Mouse (Mus musculus) fat pad, adult 2 months (tissue): ENCODE measurements around the gene Dcp1a.
"Not testable (repeated sequence)": the region's sequence is repeated elsewhere in the genome, so short reads cannot be mapped to it uniquely, and the experiment has no call there.

Experiments
- DNase-seq: peaks from one replicate; pipeline ENCODE4 v3.0.0-alpha.2; 2011; ENCODE audit warnings: low read depth, low spot score; ENCODE audit errors: extremely low read depth

The Dcp1a gene

DNA sequence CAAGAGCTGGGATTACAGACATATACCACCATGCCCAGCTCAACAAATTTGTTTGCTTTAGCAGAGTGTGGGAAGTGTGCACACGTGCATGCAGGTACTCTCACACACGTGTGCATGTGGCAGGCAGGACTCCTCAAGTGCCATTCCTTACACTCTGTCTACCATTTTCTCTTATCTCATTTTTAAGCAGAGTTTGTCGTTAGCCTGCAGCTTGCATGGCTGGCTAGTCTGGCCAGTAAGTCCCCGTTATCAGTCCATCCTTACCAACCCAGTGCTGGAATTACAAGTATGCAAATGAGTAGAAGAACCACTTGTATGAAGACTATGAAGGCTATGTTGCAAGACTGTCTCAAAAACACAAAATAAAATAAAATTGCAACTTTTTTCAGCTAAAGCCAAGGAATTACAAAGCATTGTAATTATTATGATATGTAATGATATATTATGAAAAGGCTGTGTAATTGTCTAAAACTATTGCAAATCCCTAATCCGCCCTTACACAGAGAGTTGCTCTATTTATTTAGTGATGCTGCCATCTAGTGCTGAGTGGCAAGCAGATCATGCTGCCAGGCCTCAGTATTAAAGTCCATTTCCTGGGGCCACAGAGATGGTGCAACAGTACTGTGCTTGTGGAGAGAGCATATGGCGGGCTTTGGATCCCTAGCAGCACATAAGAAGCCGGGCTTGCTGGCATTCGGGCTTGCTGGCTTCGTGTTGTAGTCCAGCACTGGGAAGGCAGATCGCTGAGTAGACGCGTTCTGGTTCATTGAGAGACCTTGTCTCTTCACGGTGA, 36.8 kb downstream of the Dcp1a start:
- no peak for DNase-seq

DNA sequence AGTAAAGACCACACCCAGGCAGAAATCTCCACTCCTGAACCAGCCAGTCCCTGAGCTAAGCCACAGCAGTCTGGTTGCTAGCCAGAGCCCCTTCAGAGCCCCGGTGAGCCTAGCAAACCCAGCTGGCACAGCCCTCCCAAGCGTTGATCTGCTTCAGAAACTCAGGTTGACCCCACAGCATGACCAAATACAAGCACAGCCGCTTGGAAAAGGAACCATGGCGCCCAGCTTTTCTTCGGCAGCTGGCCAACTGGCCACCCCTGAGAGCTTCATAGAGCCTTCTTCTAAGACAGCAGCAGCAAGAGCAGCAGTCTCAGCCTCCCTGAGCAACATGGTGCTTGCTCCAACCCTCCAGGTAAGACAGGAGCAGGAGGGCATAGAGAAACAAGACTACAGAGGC, 40.0 kb downstream of the Dcp1a start:
- no peak for DNase-seq

DNA sequence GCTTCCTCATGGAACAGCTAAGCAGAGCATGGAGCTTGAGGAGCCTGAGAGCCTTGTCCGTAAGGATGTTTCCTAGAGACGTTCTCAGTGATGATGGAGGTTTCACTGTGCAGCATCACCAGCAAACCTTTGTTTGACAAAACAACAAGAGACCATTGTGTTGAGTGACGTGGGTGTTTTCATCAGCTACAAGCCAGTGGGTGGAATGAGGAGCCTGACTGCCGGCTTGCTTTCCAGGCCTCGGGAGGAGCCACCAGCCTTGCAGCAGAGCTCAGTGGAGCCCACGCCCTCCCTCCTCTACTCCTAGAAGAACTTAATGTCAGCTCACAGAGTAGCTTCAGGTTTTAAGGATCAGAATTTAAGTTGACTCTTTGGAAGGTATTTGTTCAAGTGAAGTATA, 44.0 kb downstream of the Dcp1a start:
- no peak for DNase-seq

DNA sequence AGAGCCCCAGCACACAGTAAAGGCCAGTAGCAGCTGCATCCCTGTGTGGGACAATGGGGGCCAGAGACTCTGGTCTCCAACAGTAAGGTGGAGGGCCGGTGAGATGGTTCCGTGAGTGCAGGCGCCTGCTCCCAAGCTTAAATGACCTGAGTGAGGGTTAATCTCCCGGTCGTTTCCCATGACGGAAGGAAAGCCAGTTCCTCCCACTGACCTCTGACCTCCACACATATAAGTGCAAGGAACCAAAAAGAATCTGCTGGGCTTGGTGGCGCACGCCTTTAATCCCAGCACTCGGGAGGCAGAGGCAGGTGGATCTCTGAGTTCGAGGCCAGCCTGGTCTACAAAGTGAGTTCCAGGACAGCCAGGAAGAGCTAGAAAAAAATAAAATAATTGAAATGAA, 49.1 kb downstream of the Dcp1a start:
- DNase-seq = no peak

DNA sequence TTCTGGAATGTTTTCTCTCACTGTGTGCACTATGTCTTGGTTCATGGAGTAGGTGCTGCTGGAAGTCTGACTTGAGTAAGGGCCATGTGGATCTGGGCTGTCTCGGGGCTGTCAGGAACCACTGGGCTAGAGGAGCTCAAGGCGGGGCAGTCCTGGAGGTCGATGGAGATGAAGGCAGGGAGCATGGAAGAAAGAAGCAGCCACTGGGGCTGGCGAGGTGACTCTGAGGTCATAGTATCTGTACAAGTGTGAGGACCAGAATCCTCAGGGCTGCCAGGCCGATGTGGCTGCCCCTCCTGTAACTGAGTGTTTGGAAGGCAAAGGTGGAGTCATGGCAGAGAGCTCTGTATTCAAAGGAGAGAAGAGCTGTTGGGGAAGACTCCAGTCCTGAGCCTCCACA, 49.6 kb downstream of the Dcp1a start:
- no peak for DNase-seq

DNA sequence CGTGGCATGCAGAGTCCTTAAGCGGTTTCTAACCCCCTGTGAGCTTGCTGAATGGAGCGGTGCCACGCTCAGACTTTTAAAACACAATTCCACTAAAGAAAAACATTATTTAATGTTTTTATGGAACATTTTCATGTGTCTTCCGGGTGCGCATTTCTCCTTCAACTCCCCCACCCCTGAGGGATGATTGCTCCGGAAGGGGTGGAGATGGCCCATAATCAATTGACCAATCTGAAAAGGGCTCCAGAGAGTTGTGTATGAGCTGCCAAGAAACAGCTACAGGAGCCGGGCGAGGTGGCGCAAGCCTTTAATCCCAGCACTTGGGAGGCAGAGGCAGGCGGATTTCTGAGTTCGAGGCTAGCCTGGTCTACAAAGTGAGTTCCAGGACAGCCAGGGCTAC, 50.1 kb downstream of the Dcp1a start:
- DNase-seq = no peak

DNA sequence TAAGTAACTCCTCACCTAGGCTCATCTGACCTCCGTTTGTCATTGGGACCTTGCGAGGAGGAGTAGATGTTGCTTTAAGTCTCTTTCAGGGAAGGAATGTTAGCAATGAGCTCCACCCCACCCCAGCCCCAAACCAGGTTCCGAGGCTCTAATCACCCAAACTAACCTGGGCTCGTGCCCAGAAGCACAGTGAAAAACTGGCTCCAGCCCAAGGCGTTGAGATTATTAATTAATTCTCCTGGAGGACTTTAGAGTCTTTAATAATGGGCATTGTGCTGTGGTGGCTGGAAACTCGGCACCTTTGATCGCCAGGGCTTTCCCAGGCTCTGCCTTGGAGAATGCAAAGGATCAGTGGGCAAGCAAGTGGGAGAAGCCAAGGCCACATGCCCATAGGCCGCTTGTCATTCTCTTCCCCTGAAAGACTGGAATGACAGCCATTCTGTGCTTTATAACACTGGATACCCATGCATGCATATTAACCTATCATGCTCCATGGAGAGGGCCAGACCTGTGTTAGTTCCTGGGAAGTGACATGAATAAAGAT, 51.5 kb downstream of the Dcp1a start:
- DNase-seq = no peak

DNA sequence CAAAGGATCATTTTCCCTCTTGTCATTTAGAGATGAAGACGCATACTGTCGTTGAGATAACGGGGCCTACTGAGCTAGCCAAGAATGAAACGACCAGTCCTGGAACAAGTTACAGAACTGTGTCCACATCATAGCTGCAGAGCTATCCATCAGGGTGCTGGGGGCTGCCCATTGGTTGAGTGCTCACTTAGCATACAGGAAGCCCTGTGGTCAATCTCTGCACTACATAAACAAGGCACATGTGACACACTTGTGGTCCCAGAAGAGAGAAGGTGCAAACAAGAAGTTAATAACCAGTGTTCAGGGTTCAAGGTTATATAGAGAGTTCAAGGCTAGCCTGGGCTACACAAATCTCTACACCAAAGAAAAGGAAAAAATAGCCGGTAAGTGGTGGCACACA, 52.1 kb downstream of the Dcp1a start:
- no peak for DNase-seq

DNA sequence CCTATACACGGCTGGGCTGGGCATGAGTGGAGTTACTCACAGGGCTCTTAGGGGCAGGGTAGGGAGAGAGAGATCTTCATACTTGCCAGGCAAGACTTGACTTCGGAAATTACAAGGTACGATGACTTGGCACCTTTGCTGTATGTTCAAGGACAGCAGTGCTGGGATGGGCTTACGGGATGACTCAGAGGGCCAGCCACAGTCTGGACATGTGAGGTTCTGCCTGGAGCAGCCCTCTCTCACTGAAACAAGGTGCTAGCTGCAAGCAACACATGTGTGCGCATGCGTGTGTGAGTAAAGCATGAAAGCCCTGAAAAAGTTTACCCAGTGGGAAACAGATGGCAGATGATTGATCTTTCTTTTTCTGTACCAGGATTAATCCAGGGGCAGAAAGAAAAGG, 52.6 kb downstream of the Dcp1a start:
- peak; percentile 45 for DNase-seq

DNA sequence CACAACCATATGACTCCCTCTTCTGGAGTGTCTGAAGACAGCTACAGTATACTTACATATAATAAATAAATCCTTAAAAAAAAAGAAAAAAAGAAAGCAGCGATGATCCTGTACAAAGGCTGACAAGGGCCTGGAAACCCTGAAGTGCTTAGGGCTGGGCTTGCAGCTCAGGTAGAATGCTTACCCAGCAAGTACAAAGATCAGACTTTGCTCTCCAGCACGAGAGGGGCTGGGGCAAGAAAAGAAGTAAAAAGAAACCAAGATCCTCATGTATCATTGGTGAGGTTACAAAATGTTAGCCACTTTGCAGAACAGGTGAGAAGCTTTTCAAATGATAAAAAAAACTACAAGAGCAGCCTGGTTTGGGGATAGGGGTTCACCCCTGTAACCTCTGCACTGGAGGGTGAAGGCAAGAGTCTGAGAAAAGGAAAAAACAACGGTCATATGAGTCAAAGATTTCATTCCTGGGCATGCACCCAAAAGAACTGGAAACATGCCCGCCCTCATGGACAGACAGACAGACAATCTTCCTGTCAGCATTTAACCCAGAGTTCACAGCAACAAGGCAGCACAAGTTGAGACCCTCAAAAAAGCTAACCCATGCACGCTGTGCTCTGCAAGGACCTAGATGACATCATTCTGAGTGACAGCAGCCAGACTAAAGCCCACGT, 54.6 kb downstream of the Dcp1a start:
- DNase-seq = no peak

DNA sequence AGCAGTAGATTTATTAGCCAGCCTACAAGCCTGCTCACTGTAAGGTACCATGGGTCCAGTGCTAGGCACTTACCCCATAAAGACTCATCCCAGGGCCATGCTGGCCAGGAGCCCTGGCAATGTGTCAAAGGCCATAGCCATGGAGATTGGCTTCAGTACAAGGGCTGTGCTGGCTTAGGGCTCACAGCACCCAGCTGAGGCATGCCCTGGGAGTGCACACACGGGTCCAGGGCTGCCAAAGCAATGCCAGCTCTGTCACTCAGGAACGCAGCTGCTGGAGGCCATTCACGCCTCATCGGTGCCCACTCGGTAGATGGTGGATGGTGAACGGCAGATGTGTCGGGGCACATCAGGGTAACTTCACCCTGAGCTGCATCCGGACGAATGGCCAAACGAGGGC, 62.2 kb downstream of the Dcp1a start:
- peak; percentile 84 for DNase-seq

DNA sequence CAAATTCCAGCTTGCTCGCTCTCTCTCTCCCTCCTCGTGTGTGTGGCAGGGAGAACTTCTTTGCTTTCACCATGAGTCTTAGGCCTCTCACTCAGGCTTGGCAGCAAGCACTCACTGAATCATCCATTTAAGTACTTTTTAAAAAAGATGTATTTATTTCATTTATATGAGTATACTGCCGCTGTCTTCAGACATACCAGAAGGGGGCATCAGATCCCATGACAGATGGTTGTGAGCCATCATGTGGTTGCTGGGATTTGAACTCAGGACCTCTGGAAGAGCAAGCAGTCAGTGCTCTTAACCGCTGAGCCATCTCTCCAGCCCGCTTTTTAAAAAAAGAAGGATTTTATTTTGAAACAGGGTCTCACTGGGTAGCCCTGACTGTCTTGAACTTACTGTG, 64.0 kb downstream of the Dcp1a start:
- DNase-seq = not testable (repeated sequence)

DNA sequence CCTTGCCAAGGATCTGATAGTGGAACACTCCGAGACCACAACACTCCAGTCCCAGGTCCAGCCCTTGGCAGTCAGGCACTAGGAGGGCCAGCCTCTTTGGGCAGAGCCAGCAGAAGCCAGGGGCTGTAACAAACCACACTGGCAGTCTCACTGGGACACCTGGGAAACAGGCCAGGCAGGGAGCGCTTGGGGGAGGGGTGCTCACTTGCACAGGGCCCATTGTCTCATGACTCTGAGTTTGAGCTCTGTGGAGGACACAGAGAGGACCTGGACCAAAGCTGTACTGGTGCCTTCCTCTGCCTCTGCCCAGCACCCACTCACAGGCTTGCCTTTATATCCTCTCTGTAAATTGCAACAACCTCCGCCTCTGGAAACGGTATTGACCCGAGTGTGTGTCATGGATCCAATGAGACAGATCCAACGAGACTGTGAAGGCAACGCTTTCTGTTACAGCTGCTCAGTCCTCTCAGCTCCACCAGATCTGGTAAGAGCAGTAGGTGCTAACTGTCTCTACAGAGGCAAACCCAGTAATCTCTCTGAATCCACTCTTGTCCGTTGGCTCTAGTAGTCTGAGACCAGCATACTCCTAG, 68.9 kb downstream of the Dcp1a start, which contains the start of gene Tkt:
Gene Tkt, plus strand, starts transcription at position 229 of the 590 bp plus-strand sequence.
- DNase-seq = peak; percentile 43

DNA sequence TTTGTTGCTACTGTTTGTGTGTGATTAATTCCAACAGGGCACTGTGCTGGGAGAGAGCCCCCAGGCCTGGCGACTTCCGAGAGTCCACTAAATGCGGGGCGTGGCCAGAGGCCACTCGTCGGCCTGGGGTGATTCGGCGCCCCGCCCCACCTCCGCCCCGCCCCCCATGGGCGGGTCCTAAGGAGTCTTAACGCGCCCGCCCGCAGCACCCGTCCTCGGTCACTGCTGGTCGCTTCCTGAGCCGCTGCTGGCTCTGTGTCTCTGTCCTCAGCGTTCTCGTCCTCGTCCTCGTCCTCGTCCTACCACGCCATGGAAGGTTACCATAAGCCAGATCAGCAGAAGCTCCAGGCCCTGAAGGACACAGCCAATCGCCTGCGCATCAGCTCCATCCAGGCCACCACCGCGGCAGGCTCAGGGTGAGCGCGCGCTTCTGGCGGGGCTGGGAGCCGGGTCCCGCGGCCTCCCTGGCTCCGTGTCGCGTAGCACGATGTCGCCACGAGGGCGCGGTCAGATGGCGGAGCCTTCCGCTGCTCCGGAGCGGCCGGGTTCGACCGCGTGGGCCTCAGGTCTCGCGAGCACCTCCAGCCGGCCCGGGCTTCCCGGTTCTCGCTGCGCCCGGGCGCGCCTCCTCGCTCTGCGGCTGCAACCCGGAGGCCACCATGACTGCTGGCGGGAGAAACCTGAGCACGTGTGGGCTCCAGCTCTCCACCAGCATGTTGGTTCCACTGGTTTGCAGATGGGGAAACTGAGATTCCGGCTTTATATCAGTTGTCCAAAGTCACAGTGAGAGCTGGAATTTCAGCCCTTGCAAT, 69.8 kb downstream of the Dcp1a start:
- DNase-seq = no peak

DNA sequence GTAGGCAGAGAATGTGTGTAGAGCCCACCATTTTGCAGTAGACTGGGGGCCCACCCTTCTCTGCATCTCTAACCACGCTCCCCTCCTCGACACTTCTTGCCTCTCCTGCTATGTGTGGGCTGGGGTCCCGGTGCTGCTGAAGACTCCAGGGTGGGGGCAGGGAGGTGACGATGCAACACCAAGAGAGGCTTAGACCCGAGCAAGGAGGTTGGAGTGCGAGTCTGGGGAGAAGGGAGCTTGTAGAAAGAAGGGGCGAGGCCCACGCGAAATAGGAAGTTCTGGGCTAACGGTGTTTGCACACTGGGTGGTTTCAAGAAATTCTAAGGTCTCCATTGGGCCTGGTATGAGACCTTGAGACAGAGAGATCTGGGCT, 70.4 kb downstream of the Dcp1a start:
- DNase-seq = no peak

DNA sequence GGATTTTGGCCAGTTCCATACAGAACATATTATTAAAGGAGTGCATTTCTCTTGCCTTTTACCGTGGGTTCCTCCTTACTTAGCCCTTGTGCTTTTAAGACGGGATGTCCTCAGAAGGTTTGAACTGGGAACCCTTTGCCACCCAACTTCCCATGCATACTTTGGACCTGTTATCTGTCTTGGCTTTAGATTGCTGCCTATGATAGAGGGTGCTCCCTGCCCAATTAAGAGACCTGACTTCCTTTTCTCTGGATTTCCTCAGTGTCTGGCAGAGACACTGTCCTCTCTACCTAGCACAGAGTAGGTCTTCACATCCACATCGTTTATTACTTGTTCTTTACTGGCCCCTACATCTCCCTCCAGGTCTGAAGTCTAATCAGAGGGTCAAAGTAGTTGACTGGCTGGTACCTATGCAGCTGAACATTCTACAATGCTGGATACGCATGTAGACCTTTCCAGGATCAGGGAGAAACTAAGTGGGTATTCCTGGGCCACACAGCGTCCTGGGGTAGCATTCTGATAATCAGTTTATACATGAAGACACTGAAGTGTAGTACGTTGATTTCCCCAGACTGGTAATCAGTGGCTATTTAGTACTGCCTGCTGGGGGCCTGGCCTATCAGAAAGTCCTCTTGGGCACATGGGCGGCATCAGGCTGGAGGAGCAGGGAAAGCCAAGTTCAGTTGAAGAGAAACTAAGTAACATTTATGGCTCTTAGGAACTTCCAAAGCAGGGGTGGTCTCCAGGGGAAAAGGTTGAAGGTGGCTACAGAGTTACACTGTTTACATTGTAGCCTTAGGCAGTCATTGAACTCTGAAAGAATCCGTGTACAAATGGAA, 71.1 kb downstream of the Dcp1a start:
- no peak for DNase-seq

DNA sequence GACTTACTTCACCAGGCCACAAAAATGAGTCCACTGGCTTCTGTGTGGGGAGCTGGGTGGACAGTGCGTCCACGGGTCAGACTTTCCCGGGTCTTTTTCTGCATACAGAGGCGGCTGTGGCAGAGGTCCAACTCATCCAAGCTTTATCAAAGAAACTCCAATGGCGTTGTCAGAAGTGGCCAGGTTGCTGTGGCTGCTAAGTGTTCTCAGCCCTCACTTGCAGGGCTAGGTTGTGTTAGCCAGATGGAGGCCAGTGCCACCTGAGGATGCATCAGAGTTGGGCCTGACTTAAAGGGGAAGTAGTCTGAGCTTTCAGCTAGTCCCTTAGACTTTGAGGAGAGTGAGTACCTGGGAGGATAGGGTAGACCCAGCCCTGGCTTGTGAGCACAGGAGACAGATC, 72.2 kb downstream of the Dcp1a start:
- DNase-seq = no peak

DNA sequence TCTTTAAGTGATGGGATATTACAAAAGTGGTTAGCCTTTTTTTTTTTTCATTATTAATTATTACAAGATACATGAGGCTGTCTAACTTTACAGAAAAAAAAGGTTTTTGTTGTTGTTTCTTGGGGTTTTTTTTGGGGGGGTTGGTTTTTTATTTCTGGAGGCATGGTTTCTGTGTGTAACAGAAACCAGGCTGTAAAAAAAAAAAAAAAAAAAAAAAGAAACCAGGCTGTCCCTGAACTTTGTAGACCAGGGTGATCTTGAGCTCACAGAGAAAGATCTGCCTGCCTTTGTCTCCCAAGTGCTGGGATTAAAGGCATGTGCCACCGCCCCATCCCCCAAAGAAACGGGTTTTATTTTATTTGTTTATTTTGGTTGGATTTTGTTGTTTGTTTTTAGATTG, 72.6 kb downstream of the Dcp1a start:
- DNase-seq = no peak

DNA sequence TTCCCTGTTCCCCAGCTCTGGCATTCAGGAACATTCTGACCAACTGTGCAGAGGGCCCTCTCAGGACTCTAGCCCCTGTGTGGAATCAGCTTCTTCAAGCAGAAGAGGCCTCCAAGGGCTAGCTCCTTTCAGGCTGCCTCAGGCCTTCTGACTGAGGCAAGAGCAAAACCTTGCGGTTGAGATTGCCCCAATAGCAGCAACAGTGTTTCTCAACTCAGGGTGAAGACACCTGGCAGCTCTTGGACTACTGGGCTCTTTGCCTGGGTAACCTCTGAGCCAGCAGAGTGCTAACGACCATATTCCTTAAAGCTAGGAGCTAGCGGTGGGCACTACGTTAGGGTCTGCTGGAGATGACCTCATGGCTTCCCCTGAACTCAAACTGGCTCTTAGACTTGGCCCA, 73.8 kb downstream of the Dcp1a start:
- DNase-seq = peak; percentile 74

DNA sequence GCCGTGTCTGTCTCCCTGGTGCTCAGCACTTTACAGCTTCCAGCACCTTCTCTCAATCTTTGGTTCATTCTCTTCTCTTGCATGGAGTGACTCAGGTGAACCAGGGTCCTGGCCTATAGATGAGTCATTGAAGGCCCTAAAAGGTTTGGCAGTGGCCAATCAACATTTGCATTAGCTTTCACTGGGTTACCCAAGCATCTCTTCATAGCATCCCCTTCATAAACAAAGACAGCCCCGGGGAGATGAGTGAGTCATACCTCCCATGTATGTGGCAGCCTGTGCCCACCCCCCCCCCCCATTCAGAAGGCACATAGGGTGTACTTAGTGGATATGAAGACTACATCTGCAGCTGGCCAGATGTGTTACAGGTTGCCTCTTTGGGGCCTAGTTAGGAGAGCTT, 77.3 kb downstream of the Dcp1a start:
- no peak for DNase-seq
